Comparison of ENCODE assay signal across 21 mouse cellular contexts in genomic region chr16:44611525-44611924, GRCm38 (mm10). TPM values are rescaled to one million over a fixed set of nuclear protein-coding genes. Genes with fewer than 3 reads are reported as not detected.
DNase-seq lines count a peak whose midpoint lies in the region; ATAC-seq and TF ChIP-seq lines count a peak whose summit lies in the region.
"Had no signal": no experiment of that assay in that cellular context is flagged by ENCODE, and none has a peak within 500 bp of the region (broad histone marks: within the 10 kb centered on the region; RNA-seq: fewer than 3 reads in every experiment).

No protein-coding gene starts in this region.

- DNase-seq in cerebellum, adult 2 months = peak; percentile 32 to 37
- no peak for DNase-seq in cerebellum, postnatal 36 days
- DNase-seq in frontal cortex, postnatal 14 days (ENCODE audit: low spot score in 2 of 2) = no peak
- peak; percentile 63 for DNase-seq in brain, adult 2 months (ENCODE audit: low read depth, low spot score)
- no peak for DNase-seq in kidney, adult 11 months
- DNase-seq: adrenal gland, adult 8-10 months; adrenal gland, postnatal 25 days; cerebellum, adult 11 months; cerebellum, postnatal 10 days; gastrocnemius, postnatal 25 days; heart, adult 2 months had no signal

- no peak for TF ChIP-seq POLR2A in cerebellum, adult 2 months (IDR thresholded peaks at IDR 0.05; ENCODE audit: borderline replicate concordance, insufficient read depth, low read length)

- peak overlapping the region; percentile 57; the same call in 1 of the 2 replicates for H3K27ac ChIP-seq in cerebellum, adult 2 months (ENCODE audit: insufficient read depth, low read length)
- H3K27ac ChIP-seq in limb, embryonic 13.5 days = peak overlapping the region; percentile 11; the same call in 1 of the 2 replicates
- no peak overlapping the region for H3K27ac ChIP-seq in intestine, embryonic 15.5 days
- H3K27ac ChIP-seq: forebrain, embryonic 10.5 days; heart, adult 2 months; hindbrain, embryonic 12.5 days; hindbrain, embryonic 15.5 days had no signal

- H3K9ac ChIP-seq in limb, embryonic 13.5 days = no peak overlapping the region
- H3K9ac ChIP-seq in intestine, embryonic 15.5 days = no peak overlapping the region
- H3K9ac ChIP-seq: forebrain, embryonic 13.5 days; hindbrain, embryonic 12.5 days; hindbrain, embryonic 15.5 days had no signal

- H3K4me1 ChIP-seq in cerebellum, adult 2 months (ENCODE audit: control insufficient read depth, insufficient read depth, low read length) = peaks cover 33% of the 10 kb centered on the region; the same call in 1 of the 2 replicates
- H3K4me1 ChIP-seq in limb, embryonic 13.5 days = peaks cover 63% of the 10 kb centered on the region
- peaks cover 10% of the 10 kb centered on the region for H3K4me1 ChIP-seq in intestine, embryonic 15.5 days (replicated peaks)

- H3K4me3 ChIP-seq in cerebellum, adult 2 months (replicated peaks; ENCODE audit: insufficient read depth, low read depth, low read length) = no peak overlapping the region
- H3K4me3 ChIP-seq in limb, embryonic 13.5 days = no peak overlapping the region
- no peak overlapping the region for H3K4me3 ChIP-seq in intestine, embryonic 15.5 days (replicated peaks)
- H3K4me3 ChIP-seq: forebrain, embryonic 10.5 days; forebrain, embryonic 13.5 days; heart, adult 2 months; hindbrain, embryonic 12.5 days; hindbrain, embryonic 15.5 days had no signal

- TF ChIP-seq CTCF in cerebellum, adult 2 months (IDR thresholded peaks at IDR 0.05; ENCODE audit: borderline replicate concordance, insufficient read depth, low read depth, low read length) = no peak

- peak; percentile 61 for ATAC-seq in frontal cortex, adult (ENCODE audit: low TSS enrichment)
- ATAC-seq in limb, embryonic 13.5 days (ENCODE audit: low FRiP score, low read depth) = no peak
- no peak for ATAC-seq in intestine, embryonic 15.5 days
- ATAC-seq: activated CD4-positive, CD25-positive, alpha-beta regulatory T cell, adult 4 months; forebrain, embryonic 13.5 days; forebrain, embryonic 16.5 days had no signal

- H3K36me3 ChIP-seq in limb, embryonic 13.5 days = no peaks in the 10 kb centered on the region
- H3K36me3 ChIP-seq in intestine, embryonic 15.5 days = no peaks in the 10 kb centered on the region
- H3K36me3 ChIP-seq: forebrain, embryonic 10.5 days; hindbrain, embryonic 12.5 days; hindbrain, embryonic 15.5 days had no signal

- H3K9me3 ChIP-seq in limb, embryonic 13.5 days = no peaks in the 10 kb centered on the region
- H3K9me3 ChIP-seq in intestine, embryonic 15.5 days = no peaks in the 10 kb centered on the region
- H3K9me3 ChIP-seq: forebrain, embryonic 13.5 days; hindbrain, embryonic 15.5 days had no signal

- WGBS in cerebellum, adult 2 months = 68% methylated on average over 6 of the region's 6 CpGs
- WGBS in limb, embryonic 13.5 days = 74% methylated on average over 6 of the region's 6 CpGs
- 87% methylated on average over 6 of the region's 6 CpGs for WGBS in intestine, embryonic 15.5 days

- no peak overlapping the region for H3K4me2 ChIP-seq in limb, embryonic 13.5 days (replicated peaks)
- H3K4me2 ChIP-seq in intestine, embryonic 15.5 days (replicated peaks) = no peak overlapping the region
- H3K4me2 ChIP-seq: forebrain, embryonic 13.5 days; heart, embryonic 11.5 days; hindbrain, embryonic 12.5 days; hindbrain, embryonic 15.5 days had no signal

- no peaks in the 10 kb centered on the region for H3K27me3 ChIP-seq in cerebellum, adult 2 months (ENCODE audit: control insufficient read depth, insufficient read depth, low read length)
- H3K27me3 ChIP-seq in limb, embryonic 13.5 days = no peaks in the 10 kb centered on the region
- H3K27me3 ChIP-seq in intestine, embryonic 15.5 days (replicated peaks) = no peaks in the 10 kb centered on the region
- H3K27me3 ChIP-seq: forebrain, embryonic 13.5 days; hindbrain, embryonic 12.5 days; hindbrain, embryonic 15.5 days had no signal

RNA-seq across cellular contexts. Expression of gene Boc, which starts 52.8 kb away (rescaled TPM):
- 37.9 and 43.6 TPM in 2 replicates for polyA plus RNA-seq in cerebellum, adult 2 months (2012; rRNA removed)
- polyA plus RNA-seq in limb, embryonic 13.5 days (2015; fragmentation: Nextera tagmentation; extraction: Ambion mirVana) = 58.7 and 63.5 TPM in 2 replicates
- polyA plus RNA-seq in intestine, embryonic 15.5 days (2015; fragmentation: Nextera tagmentation; extraction: Ambion mirVana) = 9.8 and 10.3 TPM in 2 replicates

Comparison
In these comparisons a context has a peak if more than half of its experiments do, and no peak if none do; other contexts are left out.
1. DNase-seq: peak in cerebellum, adult 2 months (2 of 2) and brain, adult 2 months (single experiment); none in cerebellum, postnatal 36 days (0 of 2), frontal cortex, postnatal 14 days (0 of 2) and kidney, adult 11 months (single experiment).